Mouse (Mus musculus) kidney, adult 2 months (tissue): ENCODE data around the gene Vmn2r81.
"Not testable (repeated sequence)": the region's sequence is repeated elsewhere in the genome, so short reads cannot be mapped to it uniquely, and the experiment has no call there.

Experiments used
- CTCF ChIP-seq: fragments of 200-500 bp; conservative IDR thresholded peaks from 2 replicates; pipeline ENCODE4 v1.5.1; 2011; ENCODE audit warnings: low read depth, mild to moderate bottlenecking, control low read depth, low read length, moderate library complexity, mixed read lengths; ENCODE audit not compliant: insufficient read depth, insufficient read length
- POLR2A ChIP-seq: fragments of 200-500 bp; IDR thresholded peaks from one replicate; pipeline ENCODE4 v1.6.1; 2011; ENCODE audit warnings: low read depth, low read length, control low read depth

GRCm38 (mm10) chr10:79199973-79200372, 47.5 kb upstream of the Vmn2r81 start:
- TF ChIP-seq CTCF, POLR2A: not testable (repeated sequence)
